Mouse (Mus musculus) adrenal gland, postnatal 4 days (tissue): ENCODE measurements around the gene Tmem86b. TPM values are rescaled to one million over a fixed set of nuclear protein-coding genes. Genes with fewer than 3 reads are reported as not detected.

Experiments
- DNase-seq, 2 experiments: peaks; one replicate each; pipeline ENCODE4 v3.0.0; 2021 to 2022; ENCODE audit warnings: low spot score in 2 of 2, mixed read lengths in 2 of 2
- long read RNA-seq, 2 experiments: library from polyadenylated mRNA; stranded (forward); transcript quantifications; one replicate each; pipeline ENCODE4 v2.0.0; 2021
- total RNA-seq, 2 experiments: library from RNA; stranded (reverse); gene quantifications; 2 replicates each; pipeline ENCODE4 v1.2.3; 2021

Gene Tmem86b
- total RNA-seq = 10 to 100 TPM; 12.8 to 16.6 TPM
- long read RNA-seq, experiment 1, transcript Tmem86b-201 (3 exons, 1,222 nt) = major isoform, 6 of 6 reads
- long read RNA-seq, experiment 1, partial matches to known transcripts = 0 of 6 reads
- long read RNA-seq, experiment 1, other reads (novel, unspliced or antisense) = 0 of 6 reads
- long read RNA-seq, experiment 2, partial matches to known transcripts = 0 of 2 reads
- long read RNA-seq, experiment 2, other reads (novel, unspliced or antisense) = 2 of 2 reads

DNA sequence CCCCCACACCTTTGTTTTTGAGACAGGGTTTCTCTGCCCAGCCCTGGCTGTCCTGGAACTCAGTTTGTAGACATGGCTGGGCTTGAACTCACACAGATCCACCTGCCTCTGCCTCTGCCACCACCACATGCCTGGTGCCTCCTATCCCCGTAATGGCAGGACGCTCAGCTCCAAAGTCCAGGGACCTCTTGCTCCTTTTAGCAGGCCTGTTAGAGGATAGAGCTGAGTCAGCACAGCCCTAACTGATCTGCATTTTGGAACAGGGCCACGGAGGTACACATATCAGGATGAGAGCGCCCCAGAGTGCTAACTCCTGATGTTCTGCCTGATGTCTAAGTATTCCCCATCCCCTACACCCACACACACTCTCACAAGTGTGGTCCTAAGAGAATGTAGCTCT, at the start of gene Tmem86b:
Tmem86b (minus strand) TSS at position 392 of the 400 bp plus-strand sequence.
- no peak for DNase-seq

DNA sequence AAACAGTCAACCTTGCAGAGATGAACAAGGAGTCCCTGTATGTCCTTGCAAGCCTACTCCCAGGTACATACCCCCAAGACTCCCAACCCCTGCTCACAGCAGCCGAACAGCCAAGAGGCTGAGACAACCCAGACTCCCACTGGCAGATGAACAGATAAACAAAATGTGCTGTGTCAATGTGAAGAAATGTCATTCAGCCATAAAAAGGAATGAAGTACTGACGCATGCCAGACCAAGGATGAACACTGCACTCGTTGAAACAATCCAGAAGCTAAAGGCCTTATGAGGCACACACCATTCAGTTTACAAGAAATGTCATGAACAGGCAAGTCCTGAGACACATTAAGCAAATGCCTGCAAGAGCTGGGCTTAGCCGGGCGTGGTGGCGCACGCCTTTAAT, 44.0 kb upstream of the Tmem86b start:
- no peak for DNase-seq

DNA sequence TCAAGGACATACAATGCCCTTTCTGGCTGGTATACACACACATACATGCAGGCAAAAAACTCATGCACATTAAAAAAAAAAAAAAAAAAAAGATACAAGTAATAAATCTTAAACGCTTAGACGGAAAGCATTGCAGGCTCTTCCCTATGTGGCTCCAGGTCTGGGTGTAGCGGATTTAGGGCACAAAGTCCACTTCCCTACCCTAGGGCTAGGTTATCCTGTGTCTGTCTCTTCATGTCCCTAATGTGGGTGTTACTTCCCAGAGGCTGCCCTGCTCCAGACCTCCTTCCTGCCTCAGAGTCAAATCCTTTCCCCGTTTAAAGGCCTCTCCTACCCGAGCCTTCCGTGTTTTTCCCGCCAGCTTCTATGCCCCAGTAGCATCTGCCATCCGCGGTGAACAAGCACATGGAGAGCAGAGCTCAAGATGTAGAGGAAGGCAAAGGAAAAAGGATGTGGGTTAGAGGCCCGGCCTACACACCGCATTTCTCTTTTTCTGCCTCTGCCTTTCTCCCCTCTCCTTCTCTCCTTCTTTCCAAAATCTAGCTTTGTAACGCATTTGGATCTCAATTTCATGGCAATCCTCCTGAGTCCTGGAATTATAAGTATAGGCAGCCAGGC, 43.0 kb upstream of the Tmem86b start:
- DNase-seq = no peak

DNA sequence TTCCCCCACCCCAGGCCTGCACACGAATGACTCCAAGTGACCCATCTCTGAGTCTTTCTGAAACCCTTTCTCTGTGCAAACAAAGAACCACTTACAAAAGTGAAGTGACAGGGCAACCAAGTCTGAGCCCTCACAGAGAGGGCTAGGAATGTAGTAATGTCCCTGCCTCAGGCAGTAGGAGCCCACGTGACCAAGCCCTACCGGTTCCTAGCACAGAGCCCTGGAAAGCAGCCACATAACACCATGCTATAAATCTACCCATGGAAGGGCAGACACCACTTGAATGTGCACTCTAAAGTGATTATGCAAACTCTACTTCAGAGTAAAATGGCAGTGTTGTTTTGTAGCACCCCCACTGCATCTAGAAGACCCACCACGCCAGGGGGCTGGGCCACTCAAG, 40.7 kb upstream of the Tmem86b start:
- DNase-seq = no peak

DNA sequence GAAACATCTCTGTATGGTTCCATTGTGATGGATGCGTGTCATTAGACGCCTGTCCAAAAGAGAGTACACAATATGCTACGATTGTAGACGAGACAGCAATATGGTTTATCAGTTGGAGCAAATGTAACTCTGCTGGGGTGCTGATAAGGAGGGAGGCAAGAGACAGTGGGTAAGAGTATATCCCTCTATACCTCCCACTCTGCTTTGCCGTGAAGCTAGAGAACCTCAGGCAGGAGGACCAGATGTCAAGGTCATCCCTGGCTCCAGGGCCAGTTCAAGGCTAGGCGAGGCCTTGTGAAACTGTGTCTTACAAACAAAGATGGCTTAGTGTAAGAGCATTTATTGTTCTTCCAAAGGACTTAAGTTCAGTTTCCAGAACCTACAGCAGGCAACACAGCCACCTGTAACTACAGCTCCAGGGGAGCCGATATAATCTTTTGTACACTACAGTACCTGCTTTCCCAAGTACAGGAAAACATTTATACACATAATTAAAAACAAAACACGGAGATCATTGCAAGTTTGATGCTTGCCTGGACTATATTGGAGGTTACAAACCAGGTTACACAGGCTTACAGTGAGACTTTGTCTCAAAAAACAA, 39.5 kb upstream of the Tmem86b start:
- DNase-seq = no peak

DNA sequence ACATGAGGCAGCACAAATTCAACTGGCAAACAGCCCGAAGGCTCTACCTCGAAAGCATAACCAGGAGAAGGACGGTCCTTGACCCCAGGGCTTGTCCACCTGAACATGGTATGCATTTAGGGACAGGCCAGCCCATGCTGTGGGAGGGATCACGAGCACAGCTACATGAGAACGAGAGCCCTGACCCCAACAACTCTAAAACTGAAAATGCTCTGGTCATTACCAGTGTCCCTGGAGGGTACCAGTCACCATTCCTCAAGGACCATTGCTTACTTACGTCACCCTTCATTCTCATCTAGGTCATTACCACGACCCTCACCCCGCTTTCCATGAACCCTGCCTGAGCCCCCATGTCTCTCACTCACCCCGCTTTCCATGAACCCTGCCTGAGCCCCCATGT, 37.9 kb upstream of the Tmem86b start:
- DNase-seq = no peak

DNA sequence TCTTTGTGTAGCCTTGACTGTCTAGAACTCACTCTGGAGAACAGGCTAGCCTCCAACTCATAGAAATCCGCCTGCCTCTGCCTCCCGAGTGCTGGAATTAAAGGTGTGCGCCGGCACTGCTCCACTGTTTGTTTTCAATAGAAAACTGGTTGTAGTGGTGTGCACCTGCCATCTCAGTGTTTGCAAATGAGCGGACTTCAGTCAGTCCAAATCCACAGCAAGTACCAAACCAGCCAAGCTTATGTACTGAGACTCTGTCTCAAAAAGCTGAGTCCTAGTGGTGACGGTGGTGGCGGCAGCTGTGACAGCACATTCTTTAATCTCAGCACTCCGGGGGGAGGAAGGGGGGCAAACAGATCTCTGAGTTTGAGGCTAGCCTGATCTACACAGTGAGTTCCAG, 37.3 kb upstream of the Tmem86b start:
- no peak for DNase-seq

DNA sequence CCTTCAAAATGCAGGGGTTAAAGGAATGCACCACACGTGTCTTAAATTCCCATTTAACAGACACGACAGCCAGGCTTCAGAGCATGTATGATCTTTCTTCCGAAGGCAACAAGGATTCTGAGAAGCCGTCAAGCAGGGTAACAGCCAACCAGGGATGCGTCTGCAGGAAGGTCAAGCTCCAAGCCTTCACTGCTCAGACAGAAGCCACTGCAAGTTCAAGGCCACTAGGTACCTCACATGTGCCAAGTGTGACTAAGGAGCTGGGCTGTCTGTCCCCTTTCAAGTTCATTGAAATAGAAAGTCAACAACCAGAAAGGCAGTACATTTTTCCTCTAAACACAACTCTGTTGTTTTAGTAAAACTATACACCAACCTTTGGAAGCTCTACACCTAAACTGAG, 35.6 kb upstream of the Tmem86b start:
- DNase-seq = no peak

DNA sequence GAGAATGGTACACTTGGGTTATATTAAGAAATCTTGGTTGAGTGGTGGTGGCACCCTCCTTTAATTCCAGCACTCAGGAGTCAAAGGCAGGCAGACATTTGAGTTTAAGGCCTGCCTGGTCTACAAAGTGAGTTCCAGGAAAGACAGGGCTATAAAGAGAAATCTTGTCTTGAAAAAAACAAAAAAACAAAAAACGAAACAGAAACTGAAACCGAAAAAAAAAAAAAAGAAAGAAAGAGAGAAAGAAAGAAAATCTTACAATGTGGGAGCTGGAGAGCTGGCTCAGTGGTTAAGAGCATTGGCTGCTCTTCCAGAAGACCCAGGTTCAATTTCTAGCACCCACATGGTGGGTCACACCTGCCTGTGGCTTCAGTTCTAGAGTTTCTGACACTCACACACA, 32.5 kb upstream of the Tmem86b start:
- no peak for DNase-seq

DNA sequence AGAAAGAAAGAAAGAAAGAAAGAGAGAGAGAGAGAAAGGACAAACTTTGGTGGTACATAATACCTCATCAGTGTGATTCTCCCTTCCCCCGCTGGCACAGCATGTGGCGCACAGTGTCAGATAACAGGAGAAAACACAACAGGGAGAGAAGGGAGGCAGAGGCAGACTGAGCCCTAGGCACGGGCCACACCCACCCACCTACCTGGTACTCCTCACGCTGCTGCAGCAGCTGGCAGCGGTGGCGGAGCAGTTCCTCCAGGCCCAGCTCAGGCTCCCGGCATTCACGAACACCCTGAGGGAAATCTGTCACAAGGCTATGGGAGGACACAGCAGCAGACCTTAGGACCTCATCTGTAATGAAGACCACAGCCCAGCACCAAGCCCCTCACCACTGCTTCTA, 32.0 kb upstream of the Tmem86b start:
- DNase-seq = no peak

DNA sequence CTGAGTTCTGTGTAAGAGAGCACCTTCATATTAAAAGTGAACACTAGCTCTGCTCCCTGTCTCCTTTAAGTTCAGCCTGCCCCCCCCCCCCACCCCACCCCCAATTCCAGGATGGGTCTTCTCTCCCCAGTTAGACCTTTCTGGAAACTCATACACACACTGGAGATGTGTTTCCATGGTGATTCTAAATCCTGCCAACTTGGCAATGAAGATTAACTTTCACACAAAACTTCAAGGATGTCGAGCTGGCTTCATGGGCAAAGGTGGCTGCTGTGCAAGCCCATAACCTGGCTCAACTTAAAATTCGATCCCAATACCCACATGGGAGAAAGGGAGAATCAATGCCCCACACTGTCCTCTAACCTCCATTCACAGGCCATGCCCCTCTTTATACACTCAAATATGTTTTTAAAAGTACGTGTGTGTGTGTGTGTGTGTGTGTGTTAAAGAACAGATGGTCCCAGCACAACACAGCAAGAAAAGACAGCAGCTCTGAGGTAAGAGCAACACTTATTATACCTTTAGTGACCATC, 28.8 kb upstream of the Tmem86b start:
- no peak for DNase-seq

DNA sequence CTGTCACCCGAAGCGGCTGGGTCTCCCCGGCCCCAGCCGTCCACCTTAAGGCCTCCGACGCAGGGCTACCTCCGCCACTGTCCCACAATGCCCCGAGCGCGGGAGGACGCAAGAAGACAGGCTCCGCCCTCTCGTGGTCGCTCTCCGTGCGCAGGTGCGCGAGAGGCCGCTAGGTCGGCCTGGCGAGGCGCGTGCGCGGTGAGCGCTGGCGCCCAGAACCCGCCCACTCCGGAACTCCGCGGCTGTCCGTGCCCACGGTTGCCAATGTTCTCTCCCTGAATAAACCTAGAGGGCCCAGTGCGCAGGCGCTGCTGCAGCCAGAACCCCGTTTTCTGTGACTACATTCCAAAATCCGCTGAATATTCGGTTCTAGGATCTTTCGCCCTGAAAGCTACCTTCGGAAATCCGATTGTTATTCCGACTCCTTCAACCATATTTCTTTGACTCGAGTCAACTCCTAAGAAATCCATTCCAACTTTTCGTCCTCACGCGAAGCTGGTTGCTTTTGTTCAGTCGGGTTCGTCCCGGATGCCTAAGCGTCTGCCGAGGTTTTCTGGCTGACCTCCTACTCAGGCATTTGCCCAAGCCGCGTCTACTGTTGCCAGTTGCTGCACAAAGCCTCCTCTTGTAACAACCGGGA, 27.8 kb upstream of the Tmem86b start, which contains the start of gene Ppp6r1:
Ppp6r1 (minus strand) TSS at position 108 of the 640 bp plus-strand sequence.
- peak; percentile 88 to 94 for DNase-seq

DNA sequence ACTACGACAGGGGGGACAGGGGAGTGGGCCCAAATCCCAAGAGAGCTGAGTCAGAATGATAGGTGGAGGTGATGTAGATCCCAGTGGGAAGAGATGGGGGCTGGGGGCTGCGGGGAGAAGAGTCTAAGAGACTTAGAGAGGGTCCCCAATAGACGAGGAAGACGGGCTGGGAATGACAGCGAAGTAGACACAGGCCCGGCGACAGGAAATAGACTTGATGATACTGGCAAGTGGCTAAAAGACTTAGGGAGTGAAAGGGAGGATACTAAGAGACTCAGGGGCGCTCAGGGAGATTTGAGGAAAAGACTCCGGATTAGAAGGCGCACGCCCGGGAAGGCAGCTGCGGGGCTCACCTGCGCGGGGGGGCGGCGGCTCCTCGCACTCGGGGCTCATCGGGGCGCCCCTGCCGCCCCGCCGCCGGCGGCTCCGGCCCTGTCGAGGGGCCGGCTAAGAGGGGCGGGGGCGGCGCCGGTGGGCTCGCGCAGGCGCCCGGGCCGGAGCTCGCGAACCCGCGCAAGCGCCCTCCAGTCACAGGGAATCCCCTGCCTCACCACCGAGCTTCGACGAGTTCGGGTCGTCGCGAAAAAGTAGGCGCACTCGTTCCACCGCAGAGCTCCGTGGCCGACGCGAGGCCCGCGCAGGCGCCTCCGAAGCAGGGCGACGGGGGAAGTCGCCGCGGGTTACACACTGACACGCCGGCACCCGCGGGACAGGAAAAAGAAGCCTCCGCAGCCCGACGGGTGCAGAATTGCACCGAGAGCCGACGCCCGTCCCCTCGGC, 27.1 kb upstream of the Tmem86b start:
- no peak for DNase-seq

DNA sequence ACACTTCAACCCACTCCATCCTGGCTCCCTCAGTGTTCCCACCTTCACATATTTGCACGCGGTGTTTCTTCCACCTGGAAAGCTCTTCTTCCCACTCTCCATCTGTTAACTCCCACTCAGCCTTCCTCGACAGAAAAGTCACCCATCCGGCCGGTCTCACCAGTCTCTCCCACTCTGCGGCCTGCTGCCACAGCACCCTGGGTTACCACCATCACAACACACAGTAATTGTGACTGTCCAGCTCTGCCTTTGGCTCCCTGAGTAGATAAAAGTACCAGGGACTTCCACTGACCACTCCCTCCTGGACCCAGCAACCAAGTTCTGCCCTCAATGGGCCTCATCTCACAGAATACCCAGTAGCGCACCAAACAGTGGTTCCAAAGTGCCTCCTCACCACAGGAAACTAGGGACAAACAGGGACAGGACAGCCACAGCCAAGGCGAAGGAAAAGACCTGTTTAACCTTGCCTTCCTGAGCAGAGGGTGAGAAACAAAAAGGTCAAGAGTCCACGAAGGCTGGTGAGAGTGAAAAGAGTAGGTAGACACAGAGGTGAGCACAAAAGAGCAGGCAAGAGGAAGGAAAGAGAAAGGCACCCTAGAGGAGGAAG, 26.4 kb upstream of the Tmem86b start:
- no peak for DNase-seq

DNA sequence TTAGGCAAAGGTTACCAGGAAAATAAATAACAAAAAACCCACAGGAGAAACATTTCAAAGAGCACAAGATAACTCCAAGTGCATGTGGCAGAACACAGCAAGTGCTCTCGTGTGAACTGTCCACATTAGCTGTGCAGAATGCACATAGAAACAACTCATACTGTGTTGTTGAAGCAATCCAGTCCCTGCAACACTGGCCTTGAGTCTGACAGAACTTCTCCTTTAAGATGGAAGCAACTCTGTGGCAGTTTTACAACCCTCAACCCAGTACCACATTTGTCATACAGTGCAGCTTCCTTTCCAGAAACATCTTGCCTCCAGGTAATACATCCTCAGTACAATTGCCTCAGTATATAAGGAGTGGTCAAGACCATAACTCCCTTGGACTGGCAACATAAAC, 25.6 kb upstream of the Tmem86b start:
- no peak for DNase-seq

DNA sequence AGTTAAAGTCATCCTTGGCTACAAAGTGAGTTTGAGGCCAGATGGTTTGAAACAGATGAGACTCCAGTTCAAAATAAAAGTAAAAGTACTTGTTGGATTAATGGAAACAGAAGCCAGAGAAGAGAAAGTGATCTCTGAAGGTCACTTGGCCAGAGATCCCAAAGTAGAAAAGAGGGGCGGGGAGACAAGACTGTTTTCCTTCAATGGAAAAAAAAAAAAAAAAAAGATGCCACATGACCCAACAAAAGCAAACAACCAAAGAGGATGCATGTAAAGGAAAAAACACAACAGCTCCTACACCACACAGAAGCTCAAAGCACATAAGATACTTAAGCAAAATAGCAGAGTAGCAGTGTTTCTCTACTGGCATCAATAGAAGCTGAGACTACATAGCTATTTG, 24.7 kb upstream of the Tmem86b start:
- no peak for DNase-seq

DNA sequence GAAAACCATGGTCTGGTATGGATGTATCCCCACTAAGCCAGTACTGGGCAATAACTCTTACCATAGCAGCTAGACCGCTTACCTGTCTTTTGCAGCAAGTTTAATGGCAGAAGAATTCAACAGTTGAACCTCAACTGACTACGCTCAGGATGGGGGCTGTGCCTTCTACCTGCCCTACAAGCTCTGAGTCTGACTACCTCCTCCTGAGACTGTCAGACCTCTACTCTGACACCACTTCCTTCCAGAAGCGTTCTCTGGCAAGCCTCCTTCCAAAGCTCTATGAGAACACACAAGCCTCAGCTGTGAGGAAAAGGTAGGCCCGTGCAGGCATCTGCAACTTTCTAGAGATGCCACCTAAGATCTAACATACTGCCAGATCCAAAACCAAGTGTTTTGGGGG, 24.2 kb upstream of the Tmem86b start:
- no peak for DNase-seq

DNA sequence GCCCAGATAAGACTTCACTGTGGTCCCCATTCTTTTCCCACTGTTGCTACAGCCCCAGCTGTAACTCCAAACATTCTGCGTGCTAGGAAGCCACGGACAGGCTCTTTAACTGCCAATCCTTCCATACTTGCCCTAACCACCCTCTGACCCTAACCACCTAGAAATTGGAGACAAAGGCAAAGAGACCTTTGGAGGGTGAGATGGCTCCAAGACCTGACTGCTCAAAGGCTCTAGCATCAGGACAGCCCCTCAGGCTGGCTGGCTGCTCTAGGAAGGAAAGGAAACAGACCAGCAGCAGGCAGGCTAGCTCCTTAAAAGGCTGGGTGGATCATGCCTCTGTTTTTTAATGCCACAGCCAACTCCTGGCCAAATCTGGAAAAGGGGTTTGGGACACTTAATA, 23.0 kb upstream of the Tmem86b start:
- no peak for DNase-seq

DNA sequence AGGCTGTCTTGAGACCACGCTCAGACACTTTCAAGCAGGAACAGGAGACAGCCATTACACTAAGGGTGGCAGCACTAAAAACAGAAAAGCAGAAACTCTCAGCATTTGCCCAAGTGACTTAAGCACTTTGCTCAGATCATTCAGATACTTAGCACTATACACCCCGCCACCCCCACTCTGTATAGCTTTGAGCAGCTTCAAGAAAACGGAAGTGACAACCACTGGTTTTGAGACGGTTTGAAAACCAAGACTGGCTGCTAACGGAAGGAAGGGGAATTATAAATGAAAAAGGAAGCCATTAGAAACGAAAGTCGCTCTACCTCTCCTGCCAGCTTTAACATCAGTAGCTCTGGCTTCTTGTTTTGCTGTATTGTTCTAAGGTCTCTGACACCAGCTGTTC, 22.6 kb upstream of the Tmem86b start:
- no peak for DNase-seq

DNA sequence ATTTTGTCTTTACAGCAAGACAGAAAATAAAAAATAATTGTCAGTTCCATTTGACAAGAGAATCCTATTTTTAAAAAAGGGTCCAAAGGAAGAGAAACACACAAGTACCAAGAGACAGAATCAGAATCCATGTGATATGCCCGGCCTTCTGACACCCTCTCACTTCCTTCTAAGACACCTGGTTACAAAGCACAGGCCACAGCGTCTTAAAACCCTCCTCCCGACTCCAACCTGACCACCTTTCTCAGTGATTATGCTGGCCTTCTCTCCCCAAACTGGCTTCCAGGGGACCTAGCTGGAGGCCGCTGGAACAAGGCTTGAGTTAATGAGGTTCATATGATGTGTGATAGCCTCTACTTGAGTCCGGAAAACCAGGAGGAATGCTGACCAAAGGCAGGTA, 22.1 kb upstream of the Tmem86b start:
- no peak for DNase-seq

DNA sequence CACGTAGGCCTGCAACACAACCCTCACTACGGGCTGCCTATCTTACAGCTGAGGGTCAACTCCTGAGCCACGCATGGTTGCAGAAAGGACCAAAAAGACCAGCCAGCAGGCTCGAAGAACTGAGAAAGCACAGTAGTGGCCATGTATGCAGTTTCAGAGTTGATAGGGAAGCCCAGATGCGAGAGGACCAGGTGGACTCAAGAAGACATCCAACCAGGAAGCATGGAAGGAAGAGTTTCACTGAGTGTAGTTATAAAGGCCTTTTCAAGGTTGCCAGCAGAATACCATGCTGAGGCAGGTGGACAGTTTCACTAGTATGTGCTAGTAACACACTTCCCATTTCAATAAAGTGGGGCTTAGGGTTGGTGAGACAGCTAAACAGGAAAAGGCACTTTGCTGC, 21.5 kb upstream of the Tmem86b start:
- no peak for DNase-seq
